Mouse (Mus musculus) retina, adult 2 months (tissue): Measurements from ENCODE around the gene Ecpas.

Experiments used
- DNase-seq: peaks from one replicate; pipeline ENCODE4 v3.0.0-alpha.2; 2012; ENCODE audit warnings: low read depth, low spot score

The Ecpas gene

GRCm38 (mm10) chr4:58911069-58911830 is 1.3 kb downstream of the Ecpas start:
- DNase-seq, result peak; percentile 25

GRCm38 (mm10) chr4:58910175-58911068 is 2.1 kb downstream of the Ecpas start:
- peak; percentile 13 for DNase-seq

GRCm38 (mm10) chr4:58907453-58907852 is 5.1 kb downstream of the Ecpas start:
- no peak for DNase-seq

GRCm38 (mm10) chr4:58898318-58898717 is 14.2 kb downstream of the Ecpas start:
- no peak for DNase-seq

- no peak for DNase-seq
Observed at GRCm38 (mm10) chr4:58897436-58897835, 15.1 kb downstream of the Ecpas start.

- DNase-seq, result no peak
Observed at GRCm38 (mm10) chr4:58894399-58894798, 18.1 kb downstream of the Ecpas start.

DNA sequence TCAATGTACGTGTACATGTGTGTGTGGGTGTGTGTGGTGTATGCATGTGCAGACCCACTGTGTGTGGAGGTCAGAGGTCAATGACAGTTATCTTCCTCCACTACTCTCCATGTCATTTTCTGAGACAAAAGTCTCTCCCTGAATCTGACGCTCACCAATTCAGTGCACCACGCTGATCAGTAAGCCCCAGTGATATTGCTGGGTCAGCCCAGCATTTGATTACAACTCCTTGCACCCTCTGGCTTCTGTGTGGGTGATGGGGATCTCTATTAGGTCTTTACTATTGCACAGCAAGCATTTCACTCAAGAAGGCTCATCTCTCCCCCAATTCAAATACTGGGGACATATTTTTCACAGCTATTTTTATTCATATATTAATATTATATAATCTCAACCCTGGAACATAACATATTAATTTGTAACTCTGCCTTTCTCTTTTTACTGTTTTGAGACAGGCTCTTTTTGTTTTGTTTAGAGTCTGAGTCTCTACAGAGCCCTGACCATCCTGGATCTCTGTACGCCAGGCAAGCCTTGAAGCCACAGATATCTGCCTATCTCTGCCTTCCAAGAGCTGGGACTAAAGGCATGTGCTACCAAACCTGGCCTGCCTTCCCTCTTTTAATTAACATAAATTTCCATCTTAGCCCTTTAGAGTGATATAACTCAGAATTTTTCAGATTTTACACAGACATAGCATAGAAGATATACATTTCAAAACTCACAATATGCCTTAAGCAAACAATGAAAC is 22.3 kb downstream of the Ecpas start:
- DNase-seq, result no peak

GRCm38 (mm10) chr4:58888568-58888967 is 24.0 kb downstream of the Ecpas start:
- no peak for DNase-seq

DNA sequence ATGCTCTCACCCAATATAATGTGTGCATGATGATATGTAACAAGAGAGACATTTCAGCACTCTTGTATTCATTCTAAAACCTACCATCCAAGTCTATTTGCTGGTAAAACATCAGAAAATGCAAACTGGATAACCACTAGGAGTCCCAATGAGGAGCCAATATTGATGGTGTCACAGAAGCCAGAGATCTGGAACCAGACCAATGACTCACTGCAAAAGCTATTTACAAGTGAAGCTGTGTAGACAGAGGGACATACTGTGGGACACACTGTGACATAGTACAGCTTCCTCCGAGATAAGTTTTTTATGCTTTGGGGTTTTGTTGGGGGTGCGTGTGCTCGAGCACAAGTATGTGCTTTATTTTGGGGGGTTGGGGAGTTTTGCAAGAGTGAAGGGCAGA is 24.9 kb downstream of the Ecpas start:
- no peak for DNase-seq

- DNase-seq, result no peak
Observed at GRCm38 (mm10) chr4:58886778-58887177, 25.8 kb downstream of the Ecpas start.

- no peak for DNase-seq
Observed at GRCm38 (mm10) chr4:58885341-58885740, 27.2 kb downstream of the Ecpas start.

DNA sequence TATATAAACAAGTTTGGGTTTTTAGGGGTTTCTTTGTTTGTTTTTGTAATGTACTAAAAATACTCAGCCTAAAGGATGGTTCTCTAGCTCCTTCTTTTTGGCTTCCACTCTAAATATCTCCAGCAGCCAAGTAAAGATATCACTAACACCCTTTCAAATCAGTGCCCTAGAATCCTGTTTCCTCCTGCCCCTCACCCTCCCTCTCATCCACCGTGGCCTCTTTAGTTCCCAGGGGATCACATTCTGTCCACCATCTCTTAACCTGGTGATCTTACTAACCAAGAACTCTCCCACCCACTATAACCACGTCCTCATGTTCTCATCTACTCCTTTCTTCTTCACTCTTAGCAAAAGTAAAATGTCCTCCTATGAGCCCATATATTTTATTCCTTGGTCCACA is 28.7 kb downstream of the Ecpas start:
- DNase-seq, result no peak

DNA sequence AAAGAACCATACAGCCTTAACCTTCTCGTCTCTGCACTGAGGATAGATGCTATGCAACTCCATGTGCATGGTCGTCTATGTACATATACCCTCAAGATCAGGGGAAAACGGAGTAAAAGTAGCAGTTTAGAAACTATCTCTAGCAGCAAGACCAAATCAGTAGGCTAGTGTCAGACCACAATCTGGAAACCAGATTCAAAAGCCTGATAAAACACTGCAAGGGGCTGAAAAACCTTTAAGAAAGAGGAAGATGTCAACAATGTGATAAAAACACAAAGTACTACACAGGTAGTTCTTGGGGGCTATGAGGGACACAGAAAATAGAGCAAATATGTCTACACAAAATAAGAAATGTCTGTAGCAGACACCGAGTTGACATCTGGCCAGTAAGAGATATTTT is 38.2 kb downstream of the Ecpas start:
- DNase-seq, result no peak

- no peak for DNase-seq
Observed at GRCm38 (mm10) chr4:58867242-58867641, 45.3 kb downstream of the Ecpas start.

GRCm38 (mm10) chr4:58832908-58833307 is 79.6 kb downstream of the Ecpas start:
- no peak for DNase-seq

- DNase-seq, result no peak
Observed at GRCm38 (mm10) chr4:58825921-58826320, 86.6 kb downstream of the Ecpas start.

GRCm38 (mm10) chr4:58787616-58788015 is 124.9 kb downstream of the Ecpas start, which contains the start of gene Olfr267:
Gene Olfr267, minus strand, starts transcription at chr4:58787716.
- DNase-seq, result no peak

- DNase-seq, result no peak
Observed at GRCm38 (mm10) chr4:58786659-58787058, 125.9 kb downstream of the Ecpas start.

- DNase-seq, result no peak
Observed at GRCm38 (mm10) chr4:58763417-58763816, 149.1 kb downstream of the Ecpas start.

GRCm38 (mm10) chr4:58749510-58749909 is 163.0 kb downstream of the Ecpas start:
- no peak for DNase-seq

- no peak for DNase-seq
Observed at GRCm38 (mm10) chr4:58749101-58749500, 163.4 kb downstream of the Ecpas start.
